Mouse (Mus musculus) hindbrain, embryonic 14.5 days (tissue): ENCODE measurements around the gene Ltbp4. TPM values are rescaled to one million over a fixed set of nuclear protein-coding genes. Genes with fewer than 3 reads are reported as not detected.

Experiments
- ATAC-seq: fragments of 200-750 bp; cut with Nextera tagmentation; 2 replicates; pipeline ENCODE4 v1.8.0; 2017; ENCODE audit warnings: moderate number of reproducible peaks, mild to moderate bottlenecking, moderate TSS enrichment, moderate library complexity; ENCODE audit not compliant: low FRiP score
- DNase-seq: peaks from one replicate; pipeline ENCODE4 v3.0.0-alpha.2; 2015; ENCODE audit warnings: low spot score
- H3K27ac ChIP-seq: fragments of 300-500 bp; sonication (generic); 2 replicates; pipeline ENCODE4 v1.5.1; 2014; ENCODE audit warnings: mild to moderate bottlenecking, moderate library complexity
- H3K27me3 ChIP-seq: fragments of 300-500 bp; sonication (generic); 2 replicates; pipeline ENCODE4 v1.6.1; 2014; ENCODE audit warnings: mild to moderate bottlenecking, low read length, mixed read lengths; ENCODE audit not compliant: control insufficient read depth, insufficient read depth
- H3K36me3 ChIP-seq: fragments of 300-500 bp; sonication (generic); replicated peaks from 2 replicates; pipeline ENCODE4 v1.6.1; 2014; ENCODE audit not compliant: control insufficient read depth, insufficient read depth
- H3K4me1 ChIP-seq: fragments of 300-500 bp; sonication (generic); replicated peaks from 2 replicates; pipeline ENCODE4 v1.6.1; 2014; ENCODE audit warnings: antibody characterized with exemption, low read length, mixed read lengths; ENCODE audit not compliant: control insufficient read depth, insufficient read depth
- H3K4me2 ChIP-seq: fragments of 300-500 bp; sonication (generic); replicated peaks from 2 replicates; pipeline ENCODE4 v1.6.1; 2014; ENCODE audit warnings: mild to moderate bottlenecking, moderate library complexity
- H3K4me3 ChIP-seq: fragments of 300-500 bp; sonication (generic); replicated peaks from 2 replicates; pipeline ENCODE4 v1.5.1; 2014; ENCODE audit warnings: mild to moderate bottlenecking, low read length
- H3K9ac ChIP-seq: fragments of 300-500 bp; sonication (generic); 2 replicates; pipeline ENCODE4 v1.6.1; 2014
- H3K9me3 ChIP-seq: fragments of 300-500 bp; sonication (generic); 2 replicates; pipeline ENCODE4 v1.6.1; 2016; ENCODE audit warnings: low read length; ENCODE audit not compliant: control insufficient read depth
- WGBS: fragments of 180-500 bp; shearing (Covaris S2); extraction: QIAGEN DNeasy Blood & Tissue Kit; methylation state at CpG from one replicate; pipeline ENCODE4 v1.1.7; 2014; 5-methylcytosine and 5-hydroxymethylcytosine counted together
- polyA plus RNA-seq: library from polyadenylated mRNA; unstranded; fragments of >200 nt; fragmentation: Nextera tagmentation; extraction: Ambion mirVana; gene quantifications from 2 replicates; pipeline ENCODE4 v1.2.1, GENCODE M21; 2014

Ltbp4 gene
- polyA plus RNA-seq, 1 experiment from 2014 or later, result 10.4 TPM

- H3K4me2 ChIP-seq, result peak overlapping the region; percentile 44
- peaks cover 77% of the 10 kb centered on the region for H3K27me3 ChIP-seq
- ATAC-seq, result peak; percentile 21; the same call in 1 of the 2 replicates
- no peaks in the 10 kb centered on the region for H3K9me3 ChIP-seq
- H3K9ac ChIP-seq, result 0 out of 2 replicates have a peak overlapping the region, but pooled peaks have one; percentile 44
- H3K36me3 ChIP-seq, result no peaks in the 10 kb centered on the region
- H3K27ac ChIP-seq, result no peak overlapping the region
- H3K4me1 ChIP-seq, result 0 out of 2 replicates have a peak, but pooled peaks cover 3% of the 10 kb centered on the region
- 2% methylated on average over 24 of the region's 24 CpGs for WGBS
- no peak for DNase-seq
- peak overlapping the region; percentile 17; the same call in 1 of the 2 replicates for H3K4me3 ChIP-seq
These were observed 11.8 kb downstream of the Ltbp4 start for GRCm38 (mm10) chr7:27325697-27326096.

- Histone ChIP-seq H3K4me1 (no peaks in the 10 kb centered on the region), H3K9me3 (no peaks in the 10 kb centered on the region), H3K9ac (no peak overlapping the region), H3K27ac (no peak overlapping the region), H3K4me2 (no peak overlapping the region), H3K36me3 (no peaks in the 10 kb centered on the region), H3K27me3 (peaks cover 69% of the 10 kb centered on the region), H3K4me3 (no peak overlapping the region)
- no peak for DNase-seq
- 43% methylated on average over 19 of the region's 20 CpGs for WGBS
- ATAC-seq, result no peak
These were observed 12.6 kb downstream of the Ltbp4 start for GRCm38 (mm10) chr7:27324928-27325327.

DNA sequence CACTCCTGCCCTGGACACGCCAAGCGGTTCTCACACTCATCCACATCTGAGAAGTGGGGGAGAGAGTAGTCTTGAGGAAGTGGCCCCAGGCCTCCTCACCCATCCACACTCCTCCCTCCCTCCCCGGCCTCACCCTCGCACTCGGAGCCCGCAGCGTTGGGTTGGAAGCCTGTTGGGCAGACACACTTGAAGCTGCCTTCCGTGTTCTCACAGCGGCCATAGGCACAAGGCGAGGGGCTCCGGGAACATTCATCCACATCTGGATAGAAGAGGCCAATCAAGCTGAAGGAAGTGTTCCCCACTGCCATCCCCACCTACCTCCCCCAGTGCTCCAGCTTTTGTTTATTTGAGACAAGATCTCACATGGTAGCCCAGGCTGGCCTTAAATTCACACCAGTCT lies 13.3 kb downstream of the Ltbp4 start:
- Histone ChIP-seq H3K9me3 (no peaks in the 10 kb centered on the region), H3K4me3 (no peak overlapping the region), H3K4me2 (no peak overlapping the region), H3K36me3 (no peaks in the 10 kb centered on the region), H3K9ac (no peak overlapping the region), H3K4me1 (no peaks in the 10 kb centered on the region), H3K27me3 (peaks cover 62% of the 10 kb centered on the region), H3K27ac (no peak overlapping the region)
- WGBS, result 96% methylated on average over 11 of the region's 11 CpGs
- ATAC-seq (no peak), DNase-seq (no peak)

- Histone ChIP-seq H3K4me1 (no peaks in the 10 kb centered on the region), H3K4me3 (no peak overlapping the region), H3K4me2 (no peak overlapping the region), H3K36me3 (no peaks in the 10 kb centered on the region), H3K27me3 (peaks cover 50% of the 10 kb centered on the region), H3K9me3 (no peaks in the 10 kb centered on the region), H3K27ac (no peak overlapping the region), H3K9ac (no peak overlapping the region)
- 91% methylated on average over 5 of the region's 5 CpGs for WGBS
- no peak for DNase-seq
- ATAC-seq, result no peak
These were observed 14.5 kb downstream of the Ltbp4 start for GRCm38 (mm10) chr7:27323001-27323400.

DNA sequence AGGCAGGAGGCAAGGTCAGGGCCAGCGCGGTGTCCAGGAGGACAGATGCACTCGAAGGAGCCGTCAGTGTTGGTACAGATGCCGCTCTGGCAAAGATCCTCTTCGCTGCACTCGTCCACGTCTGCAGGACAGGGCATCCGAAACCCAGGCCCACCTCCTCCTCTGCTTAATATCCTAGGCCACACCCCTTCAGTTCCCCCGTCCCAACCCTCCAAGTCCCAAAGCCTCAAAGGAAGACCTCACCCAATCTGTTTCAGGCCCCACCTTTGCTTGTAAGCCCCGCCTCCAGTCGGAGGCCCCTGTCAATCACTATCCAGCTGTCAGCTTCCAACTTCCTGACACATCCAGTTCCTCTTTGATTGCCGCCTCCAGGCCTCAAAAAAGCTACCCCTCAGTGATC lies 15.2 kb downstream of the Ltbp4 start:
- Histone ChIP-seq H3K9me3 (no peaks in the 10 kb centered on the region), H3K4me1 (no peaks in the 10 kb centered on the region), H3K4me2 (no peak overlapping the region), H3K4me3 (no peak overlapping the region), H3K27ac (no peak overlapping the region), H3K9ac (no peak overlapping the region), H3K36me3 (no peaks in the 10 kb centered on the region), H3K27me3 (peaks cover 43% of the 10 kb centered on the region)
- no peak for ATAC-seq
- no peak for DNase-seq
- 27% methylated on average over 13 of the region's 13 CpGs for WGBS

DNA sequence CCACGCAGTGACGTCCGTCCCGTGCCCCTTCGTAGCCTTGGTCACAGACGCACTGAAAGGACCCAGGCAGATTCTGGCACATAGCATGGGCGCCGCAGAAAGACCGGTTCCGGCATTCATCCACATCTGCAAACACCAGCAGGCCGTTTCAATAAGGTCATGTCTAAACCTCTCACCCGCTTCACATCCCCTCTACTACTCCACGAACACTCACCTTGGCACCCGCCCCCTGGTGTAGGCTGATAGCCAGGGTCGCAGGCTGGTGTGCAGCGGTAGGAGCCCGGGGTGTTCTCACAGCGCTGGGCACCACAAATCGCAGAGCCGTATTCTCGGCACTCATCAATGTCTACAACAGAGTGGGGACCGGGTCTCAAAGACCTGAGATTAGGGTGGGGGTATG lies 18.1 kb downstream of the Ltbp4 start:
- Histone ChIP-seq H3K27me3 (peaks cover 15% of the 10 kb centered on the region; the same call in 1 of the 2 replicates), H3K36me3 (no peaks in the 10 kb centered on the region), H3K9ac (no peak overlapping the region), H3K4me1 (no peaks in the 10 kb centered on the region), H3K27ac (no peak overlapping the region), H3K9me3 (0 out of 2 replicates have a peak, but pooled peaks cover under 1% of the 10 kb centered on the region), H3K4me2 (no peak overlapping the region), H3K4me3 (no peak overlapping the region)
- ATAC-seq (no peak), DNase-seq (no peak)
- WGBS, result 90% methylated on average over 22 of the region's 22 CpGs

DNA sequence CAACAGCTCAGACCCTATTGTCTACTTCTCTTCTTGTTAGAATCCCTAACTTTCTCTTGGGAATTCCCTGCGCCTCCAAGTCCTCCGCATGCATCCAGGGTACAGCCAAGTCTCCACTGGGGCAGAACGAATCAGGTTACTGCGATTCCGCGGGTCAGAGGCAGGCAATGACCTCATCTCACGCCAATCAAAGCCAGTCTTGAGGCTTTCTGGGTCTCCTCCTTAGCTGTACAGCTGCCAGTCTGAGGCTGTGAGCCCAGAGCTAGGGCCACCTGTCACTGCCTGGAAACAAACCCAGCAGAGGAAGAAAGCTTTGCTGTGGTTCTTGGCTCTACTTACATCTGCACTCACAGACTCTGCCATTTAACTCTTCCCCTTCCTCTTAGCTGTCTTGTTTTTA lies 21.5 kb downstream of the Ltbp4 start:
- Histone ChIP-seq H3K4me2 (no peak overlapping the region), H3K36me3 (no peaks in the 10 kb centered on the region), H3K27me3 (0 out of 2 replicates have a peak, but pooled peaks cover 8% of the 10 kb centered on the region), H3K27ac (no peak overlapping the region), H3K4me3 (no peak overlapping the region), H3K9ac (no peak overlapping the region), H3K9me3 (0 out of 2 replicates have a peak, but pooled peaks cover 9% of the 10 kb centered on the region), H3K4me1 (no peaks in the 10 kb centered on the region)
- 11% methylated on average over 7 of the region's 7 CpGs for WGBS
- peak; percentile 54 for DNase-seq
- peak; percentile 64 for ATAC-seq

DNA sequence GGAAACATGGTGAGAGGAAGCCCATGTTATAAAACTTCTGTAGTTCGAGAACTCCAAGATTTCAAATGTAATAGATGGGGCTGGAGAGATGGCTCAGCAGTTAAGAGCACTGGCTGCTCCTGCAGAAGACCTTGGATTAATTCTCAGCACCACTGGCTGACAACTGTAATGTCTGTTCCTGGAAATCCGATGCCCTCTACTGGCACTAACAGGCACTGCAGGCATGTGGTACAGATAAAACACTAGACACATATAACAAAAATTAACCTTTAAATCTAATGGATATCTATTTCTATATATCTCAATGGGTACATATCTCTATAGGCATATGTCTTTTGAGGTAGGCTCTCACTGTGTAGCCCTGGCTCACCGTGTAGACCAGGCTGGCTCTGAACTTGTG lies 23.1 kb downstream of the Ltbp4 start:
- Histone ChIP-seq H3K4me3 (no peak overlapping the region), H3K4me1 (0 out of 2 replicates have a peak, but pooled peaks cover 3% of the 10 kb centered on the region), H3K36me3 (no peaks in the 10 kb centered on the region), H3K9ac (no peak overlapping the region), H3K27me3 (peaks cover 10% of the 10 kb centered on the region; the same call in 1 of the 2 replicates), H3K27ac (no peak overlapping the region), H3K4me2 (no peak overlapping the region), H3K9me3 (0 out of 2 replicates have a peak, but pooled peaks cover 9% of the 10 kb centered on the region)
- WGBS, result 96% methylated on average over 3 of the region's 3 CpGs
- ATAC-seq (no peak), DNase-seq (no peak)

DNA sequence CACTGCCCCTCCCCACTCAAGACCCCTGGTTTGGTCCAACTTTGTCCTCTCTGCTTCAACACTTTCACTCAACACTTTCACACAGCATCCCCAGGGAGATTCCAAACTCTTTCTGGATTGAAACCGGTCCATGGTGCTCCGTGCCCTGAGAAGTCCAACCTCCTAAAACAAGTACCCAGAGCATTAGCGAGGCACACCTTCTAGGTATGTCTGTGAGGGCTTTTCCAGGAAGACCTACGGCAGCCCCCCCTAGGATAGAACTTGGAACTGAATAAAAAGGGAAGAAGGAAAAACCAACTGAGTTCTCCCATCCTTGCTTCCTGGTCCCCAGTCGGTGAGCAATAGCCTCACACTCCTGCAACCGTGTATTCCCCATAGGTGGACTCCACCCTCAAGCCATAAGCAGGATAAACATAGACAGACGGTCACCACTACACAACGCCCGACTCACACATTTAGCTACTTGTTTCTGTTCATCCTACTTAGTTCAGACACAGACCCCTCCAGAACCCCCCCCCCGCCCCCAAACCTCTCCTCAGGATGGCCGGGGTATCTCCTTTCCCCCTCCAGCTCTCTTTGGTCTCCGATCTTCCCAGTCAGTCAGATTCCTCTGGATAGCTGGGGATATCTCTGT lies 25.7 kb downstream of the Ltbp4 start:
- Histone ChIP-seq H3K4me3 (no peak overlapping the region), H3K9ac (no peak overlapping the region), H3K4me1 (peaks cover 3% of the 10 kb centered on the region; the same call in 1 of the 2 replicates), H3K9me3 (0 out of 2 replicates have a peak, but pooled peaks cover 9% of the 10 kb centered on the region), H3K27me3 (peaks cover 14% of the 10 kb centered on the region; the same call in 1 of the 2 replicates), H3K27ac (no peak overlapping the region), H3K36me3 (no peaks in the 10 kb centered on the region; the same call in 1 of the 2 replicates), H3K4me2 (no peak overlapping the region)
- ATAC-seq, result no peak
- 94% methylated on average over 12 of the region's 12 CpGs for WGBS
- no peak for DNase-seq
